Comparison of ENCODE assay signal across 19 mouse cellular contexts in genomic region chr6:46996010-46996602, GRCm38 (mm10).
DNase-seq lines count a peak whose midpoint lies in the region; ATAC-seq lines count a peak whose summit lies in the region.
"Had no signal": no experiment of that assay in that cellular context is flagged by ENCODE, and none has a peak within 500 bp of the region (broad histone marks: within the 10 kb centered on the region; RNA-seq: fewer than 3 reads in every experiment).

No protein-coding gene starts in this region.

- DNase-seq in frontal cortex, adult 2 months (ENCODE audit: extremely low spot score in 1 of 2, low spot score in 1 of 2), result no peak
- DNase-seq in brain, adult 2 months (ENCODE audit: low read depth, low spot score), result peak; percentile 23
- DNase-seq in MN1 (ENCODE audit: low spot score), result no peak
- DNase-seq: adrenal gland, adult 2 months; adrenal gland, adult 8-10 months; adrenal gland, postnatal 10 days; adrenal gland, postnatal 14 days; adrenal gland, postnatal 25 days; adrenal gland, postnatal 36 days; B cell, adult 2 months; cerebellum, adult 11 months; cerebellum, adult 11-12 months; cerebellum, adult 18-20 months; cerebellum, adult 2 months; cerebellum, adult 8-10 months had no signal

- peak; percentile 94 for ATAC-seq in frontal cortex, adult (ENCODE audit: low TSS enrichment)
- ATAC-seq: activated CD4-positive, CD25-positive, alpha-beta regulatory T cell, adult 4 months; CD4-positive, CD25-positive, alpha-beta regulatory T cell, adult 4 months; Patski had no signal
